Mouse (Mus musculus) forebrain, embryonic 13.5 days (tissue): Measurements from ENCODE around the gene Zfp473. TPM values are rescaled to one million over a fixed set of nuclear protein-coding genes. Genes with fewer than 3 reads are reported as not detected.

ENCODE experiments used
- ATAC-seq: fragments of 200-750 bp; cut with Nextera tagmentation; 2 replicates; pipeline ENCODE4 v1.8.0; 2017
- H3K27ac ChIP-seq: fragments of 300-500 bp; sonication (generic); 2 replicates; pipeline ENCODE4 v1.5.1; 2015; ENCODE audit warnings: inconsistent platforms, mild to moderate bottlenecking, moderate library complexity
- H3K27me3 ChIP-seq: fragments of 300-500 bp; sonication (generic); 2 replicates; pipeline ENCODE4 v1.6.1; 2015; ENCODE audit warnings: mild to moderate bottlenecking, inconsistent platforms
- H3K36me3 ChIP-seq: fragments of 300-500 bp; sonication (generic); 2 replicates; pipeline ENCODE4 v1.6.1; 2015; ENCODE audit warnings: mild to moderate bottlenecking, inconsistent platforms; ENCODE audit not compliant: poor library complexity, severe bottlenecking
- H3K4me1 ChIP-seq: fragments of 300-500 bp; sonication (generic); 2 replicates; pipeline ENCODE4 v1.6.1; 2015; ENCODE audit warnings: inconsistent platforms
- H3K4me2 ChIP-seq: fragments of 300-500 bp; sonication (generic); 2 replicates; pipeline ENCODE4 v1.6.1; 2015; ENCODE audit warnings: inconsistent platforms, mild to moderate bottlenecking, moderate library complexity
- H3K4me3 ChIP-seq: fragments of 300-500 bp; sonication (generic); 2 replicates; pipeline ENCODE4 v1.5.1; 2015; ENCODE audit warnings: mild to moderate bottlenecking, inconsistent platforms
- H3K9ac ChIP-seq: fragments of 300-500 bp; sonication (generic); 2 replicates; pipeline ENCODE4 v1.6.1; 2015; ENCODE audit warnings: mild to moderate bottlenecking, inconsistent platforms
- H3K9me3 ChIP-seq: fragments of 300-500 bp; sonication (generic); replicated peaks from 2 replicates; pipeline ENCODE4 v1.6.1; 2016; ENCODE audit warnings: inconsistent platforms
- WGBS: fragments of 180-500 bp; shearing (Covaris S2); methylation state at CpG from one replicate; pipeline ENCODE4 v1.1.7; 2015; 5-methylcytosine and 5-hydroxymethylcytosine counted together
- polyA plus RNA-seq: library from polyadenylated mRNA; unstranded; fragments of >200 nt; fragmentation: Nextera tagmentation; extraction: Ambion mirVana; gene quantifications from 2 replicates; pipeline ENCODE4 v1.2.1, GENCODE M21; 2015

Zfp473 gene
- polyA plus RNA-seq, 1 experiment from 2014 or later, result 1.4 TPM

- Histone ChIP-seq H3K4me1 (peaks cover 30% of the 10 kb centered on the region), H3K4me2 (peak overlapping the region; percentile 75), H3K9ac (no peak overlapping the region), H3K4me3 (no peak overlapping the region), H3K27me3 (no peaks in the 10 kb centered on the region), H3K27ac (no peak overlapping the region), H3K36me3 (peaks cover 2% of the 10 kb centered on the region), H3K9me3 (no peaks in the 10 kb centered on the region)
- 65% methylated on average over 4 of the region's 4 CpGs for WGBS
- no peak for ATAC-seq
Measured at GRCm38 (mm10) chr7:44747115-44747514, 3.7 kb downstream of the Zfp473 start.

GRCm38 (mm10) chr7:44745076-44745475, 5.8 kb downstream of the Zfp473 start:
- Histone ChIP-seq H3K9me3 (no peaks in the 10 kb centered on the region), H3K9ac (peak overlapping the region; percentile 66), H3K4me3 (peak overlapping the region; percentile 47), H3K27ac (peak overlapping the region; percentile 68), H3K27me3 (no peaks in the 10 kb centered on the region), H3K4me2 (peak overlapping the region; percentile 75), H3K36me3 (no peaks in the 10 kb centered on the region), H3K4me1 (peaks cover 30% of the 10 kb centered on the region)
- under 1% methylated on average over 18 of the region's 18 CpGs for WGBS
- ATAC-seq, result peak; percentile 72

- ATAC-seq, result no peak
- no peaks in the 10 kb centered on the region for H3K27me3 ChIP-seq
- H3K4me2 ChIP-seq, result peak overlapping the region; percentile 75
- no peaks in the 10 kb centered on the region for H3K9me3 ChIP-seq
- peak overlapping the region; percentile 66; the same call in 1 of the 2 replicates for H3K9ac ChIP-seq
- H3K27ac ChIP-seq, result no peak overlapping the region
- no peaks in the 10 kb centered on the region for H3K36me3 ChIP-seq
- H3K4me1 ChIP-seq, result peaks cover 28% of the 10 kb centered on the region
- peak overlapping the region; percentile 47 for H3K4me3 ChIP-seq
- 22% methylated on average over 9 of the region's 9 CpGs for WGBS
Measured at GRCm38 (mm10) chr7:44744270-44744669, 6.6 kb downstream of the Zfp473 start.

- ATAC-seq, result no peak
- 87% methylated on average over 8 of the region's 8 CpGs for WGBS
- peaks cover 12% of the 10 kb centered on the region for H3K4me1 ChIP-seq
Measured at GRCm38 (mm10) chr7:44741361-44741760, 9.5 kb downstream of the Zfp473 start.

GRCm38 (mm10) chr7:44733723-44734122, 17.1 kb downstream of the Zfp473 start:
- no peak for ATAC-seq
- WGBS, result 93% methylated on average over 9 of the region's 9 CpGs

More at GRCm38 (mm10) chr7:44741361-44741760, 9.5 kb downstream of the Zfp473 start:
- Histone ChIP-seq H3K4me3 (no peak overlapping the region), H3K9me3 (no peaks in the 10 kb centered on the region), H3K27me3 (no peaks in the 10 kb centered on the region), H3K27ac (no peak overlapping the region), H3K36me3 (0 out of 2 replicates have a peak, but pooled peaks cover 6% of the 10 kb centered on the region), H3K9ac (no peak overlapping the region), H3K4me2 (no peak overlapping the region)

GRCm38 (mm10) chr7:44728082-44728975, 22.5 kb downstream of the Zfp473 start:
- Histone ChIP-seq H3K4me1 (no peaks in the 10 kb centered on the region), H3K36me3 (peaks cover 9% of the 10 kb centered on the region; the same call in 1 of the 2 replicates), H3K9ac (no peak overlapping the region), H3K27ac (no peak overlapping the region), H3K4me3 (no peak overlapping the region), H3K4me2 (no peak overlapping the region), H3K9me3 (no peaks in the 10 kb centered on the region), H3K27me3 (no peaks in the 10 kb centered on the region; the same call in 1 of the 2 replicates)
- WGBS, result 88% methylated on average over 11 of the region's 11 CpGs
- ATAC-seq, result no peak

More at GRCm38 (mm10) chr7:44733723-44734122, 17.1 kb downstream of the Zfp473 start:
- Histone ChIP-seq H3K27me3 (no peaks in the 10 kb centered on the region), H3K9me3 (no peaks in the 10 kb centered on the region), H3K9ac (no peak overlapping the region), H3K4me3 (no peak overlapping the region), H3K4me1 (no peaks in the 10 kb centered on the region), H3K36me3 (peaks cover 31% of the 10 kb centered on the region), H3K27ac (no peak overlapping the region), H3K4me2 (no peak overlapping the region)

- ATAC-seq, result no peak
- WGBS, result 66% methylated on average over 5 of the region's 5 CpGs
- no peak overlapping the region for H3K4me2 ChIP-seq
- no peak overlapping the region for H3K9ac ChIP-seq
- peaks cover 2% of the 10 kb centered on the region; the same call in 1 of the 2 replicates for H3K27me3 ChIP-seq
- H3K36me3 ChIP-seq, result no peaks in the 10 kb centered on the region
- H3K4me1 ChIP-seq, result 0 out of 2 replicates have a peak, but pooled peaks cover 4% of the 10 kb centered on the region
- no peaks in the 10 kb centered on the region for H3K9me3 ChIP-seq
- H3K4me3 ChIP-seq, result no peak overlapping the region
- H3K27ac ChIP-seq, result no peak overlapping the region
Measured at GRCm38 (mm10) chr7:44727151-44727550, 23.7 kb downstream of the Zfp473 start.

- Histone ChIP-seq H3K27me3 (peaks cover 3% of the 10 kb centered on the region; the same call in 1 of the 2 replicates), H3K4me1 (0 out of 2 replicates have a peak, but pooled peaks cover 4% of the 10 kb centered on the region), H3K27ac (no peak overlapping the region), H3K4me2 (no peak overlapping the region), H3K9ac (no peak overlapping the region), H3K36me3 (no peaks in the 10 kb centered on the region), H3K9me3 (no peaks in the 10 kb centered on the region), H3K4me3 (no peak overlapping the region)
- 73% methylated on average over 6 of the region's 6 CpGs for WGBS
- ATAC-seq, result no peak
Measured at GRCm38 (mm10) chr7:44726343-44726742, 24.5 kb downstream of the Zfp473 start.

- H3K36me3 ChIP-seq, result no peaks in the 10 kb centered on the region
- H3K27me3 ChIP-seq, result peaks cover 3% of the 10 kb centered on the region; the same call in 1 of the 2 replicates
- WGBS, result 26% methylated on average over 7 of the region's 7 CpGs
- H3K9ac ChIP-seq, result no peak overlapping the region; the same call in 1 of the 2 replicates
- no peaks in the 10 kb centered on the region for H3K9me3 ChIP-seq
- H3K27ac ChIP-seq, result no peak overlapping the region
- no peak overlapping the region for H3K4me2 ChIP-seq
- no peak overlapping the region for H3K4me3 ChIP-seq
- no peak for ATAC-seq
- 0 out of 2 replicates have a peak, but pooled peaks cover 4% of the 10 kb centered on the region for H3K4me1 ChIP-seq
Measured at GRCm38 (mm10) chr7:44724316-44724715, 26.5 kb downstream of the Zfp473 start.

GRCm38 (mm10) chr7:44722058-44722457, 28.8 kb downstream of the Zfp473 start:
- 0 out of 2 replicates have a peak, but pooled peaks cover 4% of the 10 kb centered on the region for H3K4me1 ChIP-seq
- H3K9me3 ChIP-seq, result no peaks in the 10 kb centered on the region
- H3K4me2 ChIP-seq, result no peak overlapping the region
- 88% methylated on average over 5 of the region's 5 CpGs for WGBS
- H3K36me3 ChIP-seq, result no peaks in the 10 kb centered on the region
- no peak for ATAC-seq
- no peak overlapping the region for H3K4me3 ChIP-seq
- H3K27me3 ChIP-seq, result peaks cover 3% of the 10 kb centered on the region; the same call in 1 of the 2 replicates
- H3K9ac ChIP-seq, result no peak overlapping the region
- H3K27ac ChIP-seq, result no peak overlapping the region

GRCm38 (mm10) chr7:44709881-44710280, 41.0 kb downstream of the Zfp473 start:
- no peak for ATAC-seq
- 82% methylated on average over 5 of the region's 5 CpGs for WGBS
- H3K4me1 ChIP-seq, result no peaks in the 10 kb centered on the region
- H3K36me3 ChIP-seq, result no peaks in the 10 kb centered on the region
- H3K9me3 ChIP-seq, result 0 out of 2 replicates have a peak, but pooled peaks cover 4% of the 10 kb centered on the region
- H3K27ac ChIP-seq, result no peak overlapping the region
- H3K4me3 ChIP-seq, result no peak overlapping the region
- H3K4me2 ChIP-seq, result no peak overlapping the region
- H3K9ac ChIP-seq, result no peak overlapping the region
- no peaks in the 10 kb centered on the region for H3K27me3 ChIP-seq

- Histone ChIP-seq H3K27me3 (no peaks in the 10 kb centered on the region), H3K4me1 (no peaks in the 10 kb centered on the region), H3K36me3 (no peaks in the 10 kb centered on the region), H3K4me2 (no peak within 1 kb of the TSS), H3K9ac (no peak within 1 kb of the TSS), H3K4me3 (no peak within 1 kb of the TSS), H3K9me3 (0 out of 2 replicates have a peak, but pooled peaks cover 4% of the 10 kb centered on the region), H3K27ac (no peak within 1 kb of the TSS)
- 69% methylated on average over 14 of the region's 14 CpGs for WGBS
- no peak for ATAC-seq
Measured at GRCm38 (mm10) chr7:44708574-44708973, 42.3 kb downstream of the Zfp473 start, which contains the start of gene Izumo2. Gene Izumo2 (plus strand): TSS chr7:44708742.
